Mouse (Mus musculus): Measurements from ENCODE around the gene Naa60.

Naa60 gene

DNA sequence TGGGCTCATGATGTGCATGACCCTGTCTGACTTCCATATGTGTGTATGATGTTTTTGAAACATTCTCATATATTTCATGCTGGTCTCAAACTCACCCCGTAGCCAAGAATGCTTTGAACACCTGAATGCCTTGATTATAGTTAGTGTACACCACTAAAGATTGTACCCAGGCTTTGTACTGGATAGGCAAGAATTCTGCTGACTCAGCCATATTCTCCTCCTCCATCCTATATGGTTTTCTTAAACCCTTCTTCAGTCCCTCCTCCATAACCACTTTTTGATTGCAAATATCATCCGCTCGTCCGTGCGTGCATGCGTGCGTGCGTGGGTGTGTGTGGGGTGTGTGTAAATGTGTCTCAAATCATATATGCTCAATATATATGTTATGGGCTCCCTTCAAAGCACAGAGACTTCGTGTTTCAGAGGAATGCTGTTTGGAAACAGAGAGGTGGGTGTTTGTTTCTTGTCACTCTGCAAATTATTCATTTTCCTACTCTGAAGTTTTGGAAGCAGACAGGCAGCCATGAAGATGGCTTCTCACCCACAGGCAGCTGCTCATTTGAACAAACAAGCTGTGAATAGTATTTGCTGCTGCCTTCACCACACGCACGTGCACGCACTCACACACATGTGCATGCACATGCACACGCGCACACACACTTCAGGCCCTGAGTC is 19.6 kb downstream of the Naa60 start:
- no peak for DNase-seq (ENCODE audit: low spot score)

GRCm38 (mm10) chr16:3893739-3894138 is 21.6 kb downstream of the Naa60 start:
- no peak for DNase-seq (ENCODE audit: low spot score)

DNA sequence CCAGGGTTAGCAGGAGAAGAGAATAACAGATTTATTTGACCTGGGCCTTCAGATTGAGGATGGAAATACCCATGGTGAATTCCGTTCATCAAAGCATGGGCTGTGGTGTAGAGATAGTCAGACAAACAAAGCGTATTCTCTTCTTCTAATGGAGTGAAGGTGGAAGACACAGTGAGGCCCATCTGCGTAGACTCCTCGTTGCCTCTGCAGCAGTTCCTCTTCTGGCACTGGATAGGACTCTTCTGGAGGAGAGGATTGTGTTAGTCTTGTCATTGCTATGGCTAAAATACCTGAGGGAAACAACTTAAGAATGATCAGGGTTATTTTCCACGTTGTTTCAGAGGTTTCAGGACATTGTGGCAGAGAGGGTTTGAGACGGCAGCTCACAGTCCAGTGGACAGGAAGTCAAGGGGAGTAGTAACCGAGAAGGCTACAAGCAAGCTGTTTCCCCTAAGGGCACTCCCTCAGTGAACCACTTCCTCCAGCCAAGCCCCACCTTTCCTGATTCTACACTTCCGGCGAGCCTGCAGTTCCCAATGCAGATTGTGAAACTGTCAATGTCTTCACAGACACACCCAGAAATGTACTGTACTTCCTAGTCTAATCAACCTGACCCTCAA is 23.1 kb downstream of the Naa60 start:
- peak; percentile 87 for DNase-seq (ENCODE audit: low spot score)

GRCm38 (mm10) chr16:3896046-3896445 is 23.9 kb downstream of the Naa60 start:
- no peak for DNase-seq (ENCODE audit: low spot score)

- no peak for DNase-seq (ENCODE audit: low spot score)
Measured at GRCm38 (mm10) chr16:3896553-3896952, 24.4 kb downstream of the Naa60 start.

DNA sequence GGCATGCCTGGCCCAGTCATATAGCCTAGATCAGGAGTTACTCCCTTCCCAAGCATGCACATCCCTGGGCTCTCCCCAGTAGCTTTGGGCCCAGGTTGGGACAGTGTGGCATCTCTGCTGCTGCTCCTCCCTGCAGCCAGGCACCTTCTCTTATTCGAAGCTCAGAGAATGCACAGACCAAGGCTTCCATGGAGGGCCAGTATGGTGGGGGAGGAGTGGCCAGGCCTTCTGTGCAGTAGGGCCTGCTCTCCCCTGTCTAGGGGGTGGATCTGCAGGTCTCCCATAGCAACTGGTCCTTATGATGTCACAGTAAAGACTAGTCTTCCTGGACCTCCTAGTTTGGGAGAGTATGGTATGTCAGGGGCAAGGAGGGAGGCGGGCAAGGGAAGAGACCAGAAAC is 35.3 kb downstream of the Naa60 start:
- DNase-seq (ENCODE audit: low spot score): no peak

GRCm38 (mm10) chr16:3908537-3909111 is 36.4 kb downstream of the Naa60 start, which contains the start of the genes 1700037C18Rik and Cluap1:
1700037C18Rik (minus strand) TSS chr16:3908689.
Cluap1 (plus strand) TSS chr16:3908801.
- peak; percentile 94 for DNase-seq (ENCODE audit: low spot score)

DNA sequence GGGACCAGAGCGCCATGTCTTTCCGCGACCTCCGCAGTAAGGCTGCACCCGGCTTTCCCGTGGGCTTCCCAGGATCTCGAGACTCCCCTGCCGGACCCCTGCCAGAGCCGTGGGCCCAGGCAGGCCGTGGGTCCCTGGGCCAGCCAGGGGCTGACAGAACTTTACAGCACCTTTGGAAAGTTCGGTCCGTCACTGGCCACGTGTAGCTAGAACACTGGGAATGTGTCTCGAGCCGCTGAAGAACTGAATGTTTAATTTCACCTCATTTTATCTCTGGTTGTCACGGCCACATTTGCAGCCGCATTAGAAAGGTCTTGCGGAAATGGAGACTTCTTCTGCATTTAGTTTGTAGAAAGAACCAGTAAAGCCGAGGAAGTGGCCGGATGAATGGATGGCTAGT is 36.9 kb downstream of the Naa60 start:
- no peak for DNase-seq (ENCODE audit: low spot score)

DNA sequence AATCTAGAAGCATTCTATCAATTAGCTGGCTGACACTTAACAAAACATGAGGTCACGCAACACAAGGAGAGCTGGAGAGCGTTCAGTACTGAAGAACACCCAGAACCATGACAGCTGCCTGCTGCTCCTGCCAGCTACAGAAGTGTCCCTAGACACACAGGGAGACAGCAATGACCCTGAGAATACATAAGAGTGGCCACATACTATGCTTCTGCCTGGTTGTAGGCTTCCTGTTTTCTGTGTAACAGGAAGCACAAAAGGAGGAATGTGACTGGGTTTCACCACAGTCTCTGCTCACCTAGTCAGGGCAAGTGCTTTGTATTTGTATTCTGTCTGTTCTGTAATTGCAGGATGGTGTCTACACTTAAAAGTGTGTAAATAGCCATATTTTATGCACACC is 48.6 kb downstream of the Naa60 start:
- DNase-seq (ENCODE audit: low spot score): no peak

- no peak for DNase-seq (ENCODE audit: low spot score)
Measured at GRCm38 (mm10) chr16:3923515-3923914, 51.3 kb downstream of the Naa60 start.

DNA sequence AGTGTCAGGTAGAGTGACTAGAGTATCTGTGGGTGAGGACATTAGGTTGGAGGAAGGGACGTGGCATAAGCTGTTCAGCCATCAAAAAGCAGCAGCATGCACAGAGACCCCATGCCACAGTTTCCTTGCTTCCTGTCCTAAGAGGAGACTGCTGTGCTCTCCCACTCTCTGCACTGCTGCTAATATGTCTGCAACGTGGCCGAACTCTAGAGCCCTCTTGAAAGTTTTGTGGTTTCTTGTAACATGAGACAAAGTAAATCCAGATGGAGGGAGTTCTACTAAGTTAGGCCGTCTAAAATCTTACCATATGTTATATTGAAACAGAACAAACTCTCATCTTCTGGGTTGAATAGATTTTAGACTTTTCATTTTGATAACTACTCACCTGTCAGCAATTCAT is 51.8 kb downstream of the Naa60 start:
- DNase-seq (ENCODE audit: low spot score): peak; percentile 50

- DNase-seq (ENCODE audit: low spot score): no peak
Measured at GRCm38 (mm10) chr16:3928582-3928981, 56.4 kb downstream of the Naa60 start.

DNA sequence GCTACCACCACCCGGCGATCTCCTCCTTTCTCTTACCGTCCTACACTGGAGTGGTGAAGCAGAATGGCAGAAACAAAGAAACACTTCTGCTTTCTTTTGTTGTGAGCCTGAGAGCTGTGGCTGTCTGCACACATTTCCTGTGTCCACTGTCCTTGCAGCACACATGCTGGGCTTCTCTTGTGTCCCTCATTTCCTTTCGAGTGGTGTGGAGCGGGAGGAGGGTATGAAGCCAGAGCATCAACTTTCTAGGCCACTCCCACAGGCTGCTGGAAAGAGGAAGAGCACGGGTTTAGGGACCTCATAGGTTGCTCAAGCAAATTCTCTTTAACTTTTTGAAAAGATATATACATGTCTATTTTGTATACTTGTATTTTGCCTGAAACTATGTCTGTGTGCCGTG is 57.0 kb downstream of the Naa60 start:
- DNase-seq (ENCODE audit: low spot score): peak; percentile 21

DNA sequence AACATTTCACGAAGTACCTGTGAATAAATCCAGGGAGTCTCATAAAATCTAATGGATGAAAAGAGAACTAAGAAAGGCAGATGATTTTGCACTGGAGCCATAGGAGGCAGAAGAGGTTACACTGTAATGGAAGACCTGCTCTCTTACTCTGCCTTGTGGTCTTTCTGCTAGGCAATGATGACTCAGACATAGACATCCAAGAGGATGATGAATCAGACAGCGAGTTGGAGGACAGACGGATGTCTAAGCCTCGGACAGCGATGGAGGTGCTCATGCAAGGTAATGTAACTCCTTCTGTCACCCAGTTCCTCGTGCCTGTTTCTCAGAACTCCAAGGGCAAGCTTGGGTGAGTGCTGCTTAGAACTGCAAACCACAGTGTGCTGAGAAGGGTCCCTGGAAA is 61.4 kb downstream of the Naa60 start:
- no peak for DNase-seq (ENCODE audit: low spot score)

- peak; percentile 66 for DNase-seq (ENCODE audit: low spot score)
Measured at GRCm38 (mm10) chr16:3934091-3934490, 61.9 kb downstream of the Naa60 start.

- DNase-seq (ENCODE audit: low spot score): no peak
Measured at GRCm38 (mm10) chr16:3934701-3935100, 62.5 kb downstream of the Naa60 start.

GRCm38 (mm10) chr16:3951141-3951540 is 79.0 kb downstream of the Naa60 start:
- DNase-seq (ENCODE audit: low spot score): no peak

All from lung, postnatal 25 days (tissue).